Mouse (Mus musculus) heart, adult 11 months (tissue): ENCODE results near the gene Hsd3b7.
A peak's percentile ranks its signal among the peaks of the same experiment; 100 is the strongest.

Experiments used
- DNase-seq: peaks from one replicate; pipeline ENCODE4 v3.0.0; 2022

The Hsd3b7 gene

DNA sequence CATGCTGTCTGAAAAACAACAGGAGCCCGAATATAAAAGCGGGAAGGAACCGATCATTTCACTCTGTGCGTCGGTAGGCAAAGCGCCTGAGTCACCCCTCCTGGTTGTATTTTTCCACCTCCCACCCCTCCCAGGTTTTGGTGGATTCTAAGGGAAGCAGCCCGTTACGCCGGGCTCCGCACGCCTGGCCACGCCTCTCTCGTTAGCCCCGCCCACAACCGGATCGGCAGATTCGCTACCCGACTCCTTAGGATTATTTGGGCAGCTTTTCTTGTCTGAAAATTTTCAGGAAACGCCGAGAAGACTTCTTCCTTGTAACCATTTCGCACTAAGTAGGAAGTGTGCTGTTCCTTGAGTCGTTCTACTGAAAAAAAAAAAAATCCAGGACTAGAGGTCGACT, 24.0 kb upstream of the Hsd3b7 start, which contains the start of gene Setd1a:
Setd1a (plus strand) TSS at position 245 of the 400 bp plus-strand sequence.
- DNase-seq = peak; percentile 98

- DNase-seq = peak; percentile 99
These were observed 23.4 kb upstream of the Hsd3b7 start for GRCm38 (mm10) chr7:127776878-127777473.

- no peak for DNase-seq
These were observed 22.7 kb upstream of the Hsd3b7 start for GRCm38 (mm10) chr7:127777474-127778266.

GRCm38 (mm10) chr7:127778350-127778749, 22.1 kb upstream of the Hsd3b7 start:
- peak; percentile 88 for DNase-seq

- DNase-seq = no peak
These were observed 15.1 kb upstream of the Hsd3b7 start, which contains the start of gene Gm49388 for GRCm38 (mm10) chr7:127785308-127785707. Gm49388 (plus strand) TSS chr7:127785608.

GRCm38 (mm10) chr7:127797076-127797845, 3.1 kb upstream of the Hsd3b7 start:
- no peak for DNase-seq

DNA sequence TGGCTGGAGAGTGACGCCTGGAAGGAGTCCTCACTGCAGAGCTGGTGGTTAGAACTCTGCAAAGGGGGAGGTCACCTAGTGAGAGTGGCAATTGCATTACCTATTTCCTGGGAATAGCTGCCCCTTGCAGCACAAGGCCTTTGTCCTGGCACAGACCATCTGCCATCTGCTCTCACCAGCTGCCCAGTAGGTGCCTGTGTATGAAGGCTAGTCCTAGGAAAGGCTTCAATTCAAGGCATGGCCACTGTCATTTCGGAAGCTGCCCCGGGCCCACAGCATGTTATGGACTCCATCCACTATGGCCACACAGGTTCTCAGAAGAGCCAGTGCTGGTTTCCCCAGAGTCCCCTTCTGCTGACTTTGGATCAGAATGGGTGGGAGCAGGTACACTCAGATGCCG, 1.8 kb upstream of the Hsd3b7 start:
- no peak for DNase-seq

GRCm38 (mm10) chr7:127799211-127799610, 1.2 kb upstream of the Hsd3b7 start:
- no peak for DNase-seq

GRCm38 (mm10) chr7:127799738-127800137, 666 bp upstream of the Hsd3b7 start:
- no peak for DNase-seq

GRCm38 (mm10) chr7:127801010-127801621, 712 bp downstream of the Hsd3b7 start:
- peak; percentile 95 for DNase-seq

DNA sequence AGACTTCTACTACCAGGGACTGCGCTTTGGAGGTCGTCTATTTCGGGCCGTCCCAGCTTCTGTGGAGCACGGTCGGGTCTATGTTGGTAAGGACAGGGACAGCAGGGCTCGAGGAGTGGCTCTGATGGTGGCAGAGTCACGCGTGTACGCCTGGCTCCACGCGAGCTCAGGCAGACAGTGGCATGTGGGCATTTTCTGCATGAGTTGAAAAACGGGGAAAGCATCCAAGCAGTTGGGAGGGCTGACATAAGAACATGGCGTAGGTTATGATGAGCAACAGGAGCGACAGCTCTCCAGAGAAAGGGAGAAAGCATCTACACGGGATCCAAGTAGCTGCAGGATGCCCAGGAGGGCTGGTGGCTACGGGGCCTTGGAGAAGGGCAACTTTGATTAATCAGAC, 1.9 kb downstream of the Hsd3b7 start:
- no peak for DNase-seq

DNA sequence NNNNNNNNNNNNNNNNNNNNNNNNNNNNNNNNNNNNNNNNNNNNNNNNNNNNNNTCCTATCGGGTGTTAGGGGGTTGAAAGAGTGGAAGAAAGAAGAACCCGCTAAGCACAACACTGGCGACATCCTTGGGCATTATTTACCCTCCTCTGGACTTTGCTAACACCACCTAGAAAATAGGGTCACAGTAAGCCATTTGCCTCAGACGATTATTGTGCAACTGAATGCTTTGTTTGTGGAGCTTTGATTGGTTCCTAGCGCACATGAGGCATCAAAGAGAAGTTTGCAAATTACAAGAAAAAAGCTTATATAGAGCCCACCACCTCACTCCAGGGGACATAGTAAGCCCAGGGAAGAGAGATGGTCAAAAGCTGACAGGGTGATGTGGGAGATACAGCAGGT, 8.4 kb downstream of the Hsd3b7 start:
- no peak for DNase-seq

DNA sequence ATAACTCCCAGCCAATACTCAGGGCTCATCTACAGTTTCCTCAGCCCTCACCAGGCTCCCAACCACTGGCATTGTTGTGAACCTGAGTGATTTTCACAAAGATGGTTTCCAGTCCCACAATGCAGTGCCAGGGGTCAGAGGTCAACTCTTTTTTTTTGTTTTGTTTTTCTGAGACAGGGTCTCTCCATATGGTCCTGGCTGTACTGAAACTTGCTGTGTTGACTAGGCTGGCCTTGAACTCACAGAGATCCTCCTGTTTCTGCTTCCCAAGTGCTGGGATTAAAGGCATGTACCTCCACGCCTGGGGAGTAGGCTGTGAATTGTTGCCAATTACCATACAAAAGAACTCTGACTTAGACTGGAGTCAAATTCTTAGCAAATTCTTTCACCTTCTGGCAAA, 9.4 kb downstream of the Hsd3b7 start:
- no peak for DNase-seq

DNA sequence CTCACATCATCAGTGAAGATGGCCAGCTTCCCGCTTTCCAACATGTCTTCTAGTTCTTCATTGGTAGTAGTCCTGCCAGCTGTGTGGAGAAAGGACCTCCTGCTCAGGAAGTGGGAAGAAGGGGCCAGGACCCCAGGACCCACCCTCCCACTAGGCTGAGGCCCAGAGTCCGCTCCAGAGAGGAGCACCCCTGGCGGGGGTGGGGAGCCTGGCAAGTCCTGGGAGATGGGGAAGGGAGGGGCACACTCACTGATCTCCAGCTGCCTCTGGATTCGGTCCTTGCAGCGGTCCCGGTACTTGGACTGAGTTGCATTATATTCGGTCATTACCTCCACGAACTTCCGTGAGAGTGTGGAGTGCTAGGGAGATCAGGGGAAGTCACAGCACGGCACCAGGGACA, 10.2 kb downstream of the Hsd3b7 start:
- peak; percentile 86 for DNase-seq

- no peak for DNase-seq
These were observed 10.8 kb downstream of the Hsd3b7 start for GRCm38 (mm10) chr7:127811240-127811639.

DNA sequence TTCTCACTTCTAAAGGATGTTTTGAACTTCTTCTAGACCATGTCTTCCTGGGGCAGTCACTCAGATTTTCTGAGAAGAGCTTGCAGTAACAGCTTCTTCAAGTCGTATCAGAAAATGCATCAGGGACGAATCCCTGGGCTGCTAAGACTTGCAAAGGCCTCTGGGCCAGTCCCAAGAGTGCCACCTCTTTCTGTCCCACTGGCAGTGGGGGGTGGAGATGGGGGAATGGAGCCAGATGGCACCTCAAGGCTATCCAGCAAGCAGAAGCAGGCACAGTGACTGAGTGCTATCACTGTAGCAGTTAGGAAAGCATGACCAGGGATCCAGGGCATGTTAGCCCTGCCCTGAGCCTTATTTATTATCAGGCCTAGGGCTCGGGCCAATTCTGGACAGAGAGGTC, 11.9 kb downstream of the Hsd3b7 start:
- DNase-seq = peak; percentile 90

DNA sequence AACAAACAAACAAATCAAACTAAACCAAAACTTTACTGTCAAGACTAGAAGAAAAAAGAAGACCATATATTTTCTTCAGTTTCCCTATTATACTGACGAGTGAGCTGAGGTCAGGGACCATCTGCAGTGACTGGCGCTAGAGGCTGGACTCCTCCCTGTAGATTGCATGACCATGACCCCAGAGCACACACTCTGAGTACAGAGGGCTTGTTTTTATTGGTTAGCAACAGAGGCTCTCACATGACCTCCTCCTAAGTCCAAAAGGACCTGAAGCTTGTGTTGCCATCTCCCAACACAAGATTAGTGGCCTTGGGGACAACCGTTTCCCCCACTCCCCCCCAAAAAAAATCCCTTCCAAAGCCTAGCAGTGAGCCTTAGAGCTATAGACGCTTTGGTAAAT, 13.4 kb downstream of the Hsd3b7 start:
- peak; percentile 97 for DNase-seq

- DNase-seq = peak; percentile 98
These were observed 14.0 kb downstream of the Hsd3b7 start for GRCm38 (mm10) chr7:127814241-127814921.

DNA sequence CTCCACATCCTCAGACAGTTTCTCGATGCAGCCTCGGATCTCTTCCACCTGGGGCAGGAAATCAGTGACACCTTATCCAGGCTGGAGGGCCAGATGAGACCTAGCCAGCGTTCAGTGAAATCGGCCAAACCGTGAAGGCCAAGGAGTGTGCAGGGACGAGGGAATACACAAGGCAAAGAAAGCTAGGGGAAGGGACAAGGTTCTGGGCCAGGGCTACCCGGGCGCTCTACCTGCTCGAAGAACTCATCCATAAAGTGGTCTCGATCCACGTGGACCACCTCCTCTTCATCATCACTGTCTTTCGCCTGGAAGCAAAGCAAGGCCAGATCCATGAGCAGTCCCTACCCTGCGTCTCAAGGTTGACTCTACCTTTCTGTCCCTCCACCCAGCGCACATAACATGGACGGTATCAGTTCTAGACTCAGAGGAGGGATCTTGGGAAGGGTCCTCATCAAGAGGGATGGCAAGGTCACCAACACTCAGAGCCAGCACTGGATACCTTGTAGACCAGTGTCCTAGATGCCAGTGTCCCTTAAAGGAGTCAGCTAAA, 14.8 kb downstream of the Hsd3b7 start:
- peak; percentile 91 for DNase-seq

DNA sequence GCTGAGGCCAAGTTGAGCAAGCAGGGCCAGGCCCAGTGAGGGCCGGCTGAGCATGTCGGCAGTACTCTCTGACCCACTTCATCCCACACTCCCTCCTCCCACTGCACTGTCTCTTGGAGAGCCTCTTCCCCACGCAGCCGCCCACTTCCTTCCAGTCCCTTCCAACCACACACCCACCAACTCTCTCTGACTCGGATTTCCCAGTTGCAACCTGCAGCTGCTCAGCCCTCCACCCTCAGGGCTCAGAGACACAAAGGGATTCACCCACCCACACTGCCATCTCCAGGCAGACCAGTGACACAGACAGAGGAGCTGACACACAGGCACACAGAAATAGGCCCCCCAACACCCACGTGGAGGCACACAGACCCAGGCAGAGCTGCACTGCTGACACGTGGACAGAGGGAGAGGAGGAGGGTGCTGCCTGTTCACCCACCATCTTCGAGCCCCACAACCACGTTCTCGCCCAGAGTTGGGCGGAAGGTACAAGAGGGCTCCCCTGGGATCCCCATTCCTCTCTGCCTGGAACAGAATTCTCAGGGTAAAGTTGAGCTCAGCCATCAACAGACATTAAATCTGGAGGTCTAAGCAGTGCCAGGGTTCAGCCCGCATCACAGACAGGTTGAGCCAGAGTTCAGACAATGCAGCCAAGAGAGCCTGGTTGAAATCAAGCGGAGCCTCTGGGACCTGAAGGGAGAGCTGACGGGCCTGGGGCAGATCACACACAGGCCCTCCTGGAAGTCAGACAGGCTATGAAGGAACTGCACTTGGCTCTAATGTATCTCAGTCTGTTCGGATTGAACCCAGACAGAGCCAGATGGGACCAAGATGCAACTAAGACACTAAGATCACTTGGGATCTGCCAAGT, 15.8 kb downstream of the Hsd3b7 start:
- peak; percentile 98 for DNase-seq

DNA sequence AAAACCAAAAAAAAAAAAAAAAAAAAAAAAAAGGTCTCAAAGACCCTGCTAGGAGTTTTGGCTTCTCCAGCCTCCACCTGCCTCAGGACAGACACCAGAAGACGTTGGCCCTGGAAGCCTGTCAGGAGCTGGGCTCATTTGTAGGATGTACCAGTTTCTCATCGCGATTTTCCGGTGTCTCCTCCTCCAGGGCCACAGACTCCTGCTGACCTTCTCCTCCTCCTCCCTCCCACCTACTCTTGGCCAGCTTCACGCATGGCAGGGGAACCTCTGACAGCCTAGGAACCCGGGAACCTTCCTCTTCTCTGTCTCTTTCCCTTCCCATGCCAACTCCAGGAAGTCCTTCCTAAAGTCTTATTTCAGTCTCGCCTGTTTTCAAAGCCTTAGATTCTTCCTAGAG, 16.6 kb downstream of the Hsd3b7 start:
- no peak for DNase-seq
